Mouse (Mus musculus) left cerebral cortex, adult 18-20 months (tissue): Measurements from ENCODE around the gene Smarca2. TPM values are rescaled to one million over a fixed set of nuclear protein-coding genes. Genes with fewer than 3 reads are reported as not detected.
"Not testable (repeated sequence)": the region's sequence is repeated elsewhere in the genome, so short reads cannot be mapped to it uniquely, and the experiment has no call there.

Experiments used
- DNase-seq, 2 experiments: peaks; one replicate each; pipeline ENCODE4 v3.0.0; 2021 to 2022; ENCODE audit warnings: low spot score in 2 of 2, mixed read lengths in 1 of 2
- total RNA-seq, 2 experiments: library from RNA; stranded (reverse); gene quantifications; 2 replicates each; pipeline ENCODE4 v1.2.3; 2021

Gene Smarca2
- total RNA-seq, 2 experiments from 2014 or later: 258 to 271 TPM

DNA sequence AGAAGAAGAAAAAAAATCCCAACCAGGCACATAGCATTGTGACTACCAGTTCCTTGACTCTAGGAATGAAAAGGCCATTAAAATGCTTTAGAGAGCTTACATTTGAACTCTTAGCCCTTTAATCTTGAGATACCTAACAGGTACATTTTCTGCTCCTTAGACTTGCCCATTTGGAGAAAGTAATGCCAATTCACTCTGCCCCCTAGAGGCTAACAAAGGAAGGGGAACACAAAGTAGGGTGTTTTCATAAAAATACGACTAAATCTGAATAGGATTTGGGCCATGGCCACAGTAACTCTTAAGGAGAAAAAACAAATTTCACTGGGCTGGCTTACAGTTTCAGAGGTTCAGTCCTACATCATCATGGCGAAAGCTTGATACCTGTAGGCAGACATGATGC is 77.9 kb downstream of the Smarca2 start:
- no peak for DNase-seq

DNA sequence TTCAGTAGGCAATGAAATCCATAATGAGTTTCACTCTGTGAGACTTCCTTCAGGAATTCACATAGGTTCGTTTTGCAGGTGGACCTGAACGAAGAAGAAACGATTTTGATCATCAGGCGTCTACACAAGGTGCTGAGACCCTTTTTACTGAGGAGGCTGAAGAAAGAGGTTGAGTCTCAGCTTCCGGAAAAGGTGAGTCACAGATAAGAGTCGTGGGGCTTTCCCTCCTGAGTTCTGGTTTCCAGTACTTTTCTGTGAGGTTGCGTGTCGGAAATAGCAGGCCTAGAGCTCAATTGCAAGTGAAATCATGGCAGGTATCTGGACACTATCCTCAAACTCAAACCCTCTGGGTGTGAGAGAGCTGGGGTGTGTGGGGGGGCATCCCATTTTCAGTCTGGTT is 78.9 kb downstream of the Smarca2 start:
- no peak for DNase-seq

DNA sequence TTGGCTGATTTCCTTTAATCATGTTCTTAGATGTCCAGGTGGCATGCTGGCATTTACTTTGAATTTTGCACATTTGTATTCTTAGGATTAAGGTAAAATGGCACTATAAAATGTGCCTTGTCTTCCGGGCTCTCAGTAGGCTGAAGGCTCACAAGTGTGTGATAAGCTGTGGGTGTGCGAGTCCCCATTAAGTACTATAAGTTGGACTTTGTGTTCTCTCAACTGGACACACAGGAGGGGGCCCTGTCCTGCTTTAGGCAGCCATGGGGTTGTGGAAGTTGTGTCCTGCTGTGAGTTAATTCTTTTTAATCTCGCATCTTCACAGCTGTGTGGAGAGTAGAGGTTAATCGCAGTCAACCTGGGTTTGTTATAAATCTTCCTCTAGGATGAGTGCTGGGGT is 85.7 kb downstream of the Smarca2 start:
- DNase-seq: no peak

DNA sequence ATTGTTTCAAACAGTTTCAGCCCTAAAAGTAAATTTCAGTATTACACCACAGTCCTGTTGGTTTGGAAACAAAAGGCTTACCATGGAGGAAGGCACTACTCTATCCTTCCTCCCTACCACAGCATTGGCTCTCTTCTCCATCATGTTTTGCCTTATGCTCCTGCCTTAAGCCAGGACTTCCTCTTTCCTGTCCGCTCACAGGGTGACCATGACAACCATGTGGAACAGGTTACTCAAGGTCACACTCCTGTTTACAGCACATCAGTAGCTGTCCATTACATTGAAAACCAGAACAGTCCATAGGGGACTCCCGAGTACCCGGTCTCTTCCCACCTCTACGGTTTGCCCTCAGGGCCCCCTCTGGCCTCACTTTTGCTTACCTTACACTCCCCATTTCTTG is 92.3 kb downstream of the Smarca2 start:
- no peak for DNase-seq

DNA sequence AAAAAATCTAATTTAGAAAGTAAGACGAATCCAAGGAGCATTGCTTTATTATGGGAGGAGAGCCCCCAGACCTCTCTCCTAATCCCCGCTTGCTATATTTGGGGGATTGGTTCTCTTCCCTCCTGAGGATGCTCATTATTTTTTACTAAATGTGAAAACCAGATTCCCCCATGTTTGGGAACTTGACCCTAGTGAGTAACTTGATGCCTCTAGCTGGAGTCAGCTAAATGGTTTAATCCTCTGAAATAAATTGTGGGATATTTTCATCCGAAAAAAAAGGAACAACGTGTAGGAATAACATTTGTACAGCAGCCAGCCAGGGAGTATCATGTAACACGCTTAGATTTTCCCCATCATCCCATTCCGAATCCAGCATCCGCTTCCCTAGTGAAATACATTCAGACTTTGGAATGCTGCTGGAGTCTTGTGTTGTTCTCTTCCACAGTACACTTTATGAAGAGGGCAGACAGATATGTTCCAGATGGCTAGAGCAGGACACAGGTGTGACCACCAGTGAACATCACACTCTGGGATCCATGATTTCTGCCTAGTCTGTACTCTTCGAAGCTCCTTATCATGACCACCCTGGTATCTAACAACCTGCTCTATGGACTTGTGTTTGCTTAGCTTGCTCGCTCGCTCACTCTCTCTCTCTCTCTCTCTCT is 99.8 kb downstream of the Smarca2 start:
- DNase-seq: no peak

DNA sequence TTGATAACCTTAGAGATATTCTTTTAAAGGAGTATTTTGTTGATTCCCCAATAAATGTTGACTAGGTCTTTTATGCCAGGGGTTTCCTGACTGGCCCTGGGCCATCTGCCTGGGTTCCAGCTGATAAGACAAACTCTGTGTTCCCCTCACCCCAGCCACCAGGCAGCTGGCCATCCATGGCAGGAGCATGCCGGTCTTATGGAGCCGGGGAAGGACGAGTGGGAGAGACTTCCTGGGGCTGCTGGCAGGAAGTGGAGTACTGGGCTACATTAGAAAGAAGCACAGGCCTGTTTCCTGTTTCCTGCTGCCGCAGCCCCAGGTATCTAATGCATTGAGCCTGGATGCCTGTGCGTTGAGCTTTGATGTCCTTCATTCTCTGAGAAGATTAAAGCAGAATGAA is 102.1 kb downstream of the Smarca2 start:
- DNase-seq: no peak

DNA sequence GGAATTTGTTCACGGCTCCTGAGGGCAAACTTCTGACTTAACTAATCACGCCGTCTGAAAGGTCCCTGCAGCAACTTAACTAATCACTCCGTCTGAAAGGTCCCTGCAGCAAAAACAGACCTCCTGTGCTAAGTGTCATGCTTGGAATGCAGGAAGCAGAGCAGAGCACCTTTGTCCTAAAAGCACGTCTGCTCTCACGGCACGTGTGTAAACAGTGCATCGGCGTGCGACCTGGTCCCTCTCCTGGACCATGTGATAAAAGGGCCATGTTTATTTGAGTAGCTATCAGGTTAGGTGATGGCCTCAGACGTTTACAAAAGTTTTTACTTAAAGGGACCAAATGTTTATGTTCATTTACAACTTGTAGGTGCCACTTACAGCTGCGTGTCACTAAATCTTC is 104.2 kb downstream of the Smarca2 start:
- no peak for DNase-seq

DNA sequence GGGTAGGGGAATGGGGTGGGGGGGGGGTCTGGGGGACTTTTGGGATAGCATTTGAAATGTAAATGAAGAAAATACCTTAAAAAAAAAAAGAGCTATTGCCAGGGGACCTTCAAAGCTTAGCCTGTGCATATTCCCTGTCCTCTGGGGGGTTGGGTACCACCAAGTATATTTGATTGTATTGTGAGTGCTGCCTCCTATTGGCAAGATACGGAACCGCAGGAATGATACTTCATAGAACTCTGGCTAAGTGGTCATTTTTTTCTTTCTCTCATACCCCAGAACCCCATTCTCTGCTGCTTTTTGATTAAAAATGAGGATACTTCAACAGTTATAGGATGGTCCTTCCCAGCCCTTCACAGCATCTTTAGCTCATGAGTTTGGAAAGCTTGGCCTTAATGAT is 106.4 kb downstream of the Smarca2 start:
- no peak for DNase-seq

DNA sequence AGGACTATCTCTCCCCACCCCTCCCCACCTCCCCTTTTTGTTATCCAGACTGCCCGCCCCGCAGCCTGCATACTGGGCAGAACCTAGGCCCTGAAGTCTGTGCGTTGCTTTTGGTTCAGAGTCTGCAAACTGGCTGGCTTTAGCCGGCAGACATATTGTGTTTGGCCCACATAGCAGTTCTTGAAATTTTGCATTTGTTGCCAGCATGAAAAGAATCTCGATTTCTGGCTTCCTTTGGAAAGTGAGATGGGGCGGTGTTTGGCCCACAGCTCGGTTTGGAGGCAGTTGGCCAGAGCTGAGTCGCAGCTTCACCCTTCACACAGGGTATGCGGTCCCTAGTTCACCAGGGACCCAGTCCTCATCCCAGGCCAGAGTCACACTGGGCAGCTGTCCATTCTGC is 111.4 kb downstream of the Smarca2 start:
- DNase-seq: peak; percentile 25 to 32

DNA sequence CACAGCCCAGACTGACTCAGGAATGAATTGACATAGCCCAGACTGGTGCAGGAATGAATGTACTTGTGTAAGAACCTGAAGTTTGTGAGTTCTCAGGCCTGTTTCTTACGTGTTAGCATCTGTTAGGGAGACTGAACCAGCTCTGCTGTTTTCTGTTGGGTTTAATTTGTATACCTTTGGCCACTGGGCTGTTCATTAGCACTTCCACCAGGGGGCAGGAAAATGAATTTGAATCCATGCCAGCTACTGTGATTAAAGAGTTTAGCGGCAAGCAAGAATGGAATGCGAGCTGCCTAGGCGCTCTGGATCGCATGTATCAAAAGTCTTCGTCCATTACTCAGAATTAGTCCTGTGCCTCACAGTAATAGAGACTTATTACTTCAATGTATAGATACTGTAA is 113.4 kb downstream of the Smarca2 start:
- DNase-seq: peak in 1 of 2 experiments; percentile 33

DNA sequence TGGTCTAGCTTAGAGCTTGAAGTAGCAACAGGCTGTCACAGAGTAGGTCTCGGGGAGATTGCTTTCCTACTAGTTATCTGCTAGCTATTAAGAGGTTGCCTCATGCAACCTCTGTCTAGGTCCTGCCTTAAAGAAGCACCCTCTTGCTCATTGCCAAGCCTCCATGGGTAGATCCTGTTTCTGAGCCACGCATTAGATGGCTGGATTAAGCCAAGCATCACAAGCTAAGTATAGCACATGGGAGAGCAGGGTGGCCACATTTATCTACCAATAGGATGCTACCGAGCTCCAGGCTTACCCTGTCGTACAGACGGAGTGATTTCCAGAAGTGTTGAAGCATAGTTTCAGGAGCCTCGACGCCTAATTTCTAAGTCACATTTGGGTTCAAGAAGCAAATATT is 114.3 kb downstream of the Smarca2 start:
- no peak for DNase-seq

DNA sequence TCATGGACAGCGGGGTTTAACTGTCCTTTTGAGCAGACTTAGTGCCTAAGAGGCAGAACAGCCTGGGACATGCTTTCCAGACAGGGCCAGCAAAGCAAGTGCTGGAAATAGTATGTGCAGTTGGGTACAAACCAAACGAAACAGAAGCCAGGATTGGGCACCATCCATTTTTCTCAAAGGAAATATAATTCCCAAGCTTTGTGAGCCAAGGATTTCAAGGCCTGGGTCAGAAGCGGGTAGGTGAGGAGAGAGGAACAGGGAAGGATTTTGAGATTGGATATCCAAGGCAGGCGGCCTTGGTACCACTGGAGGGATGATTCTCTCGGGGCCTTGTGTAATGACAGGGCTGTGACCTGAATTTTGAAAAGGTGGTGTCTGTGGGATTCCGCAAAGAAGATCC is 116.9 kb downstream of the Smarca2 start:
- no peak for DNase-seq

DNA sequence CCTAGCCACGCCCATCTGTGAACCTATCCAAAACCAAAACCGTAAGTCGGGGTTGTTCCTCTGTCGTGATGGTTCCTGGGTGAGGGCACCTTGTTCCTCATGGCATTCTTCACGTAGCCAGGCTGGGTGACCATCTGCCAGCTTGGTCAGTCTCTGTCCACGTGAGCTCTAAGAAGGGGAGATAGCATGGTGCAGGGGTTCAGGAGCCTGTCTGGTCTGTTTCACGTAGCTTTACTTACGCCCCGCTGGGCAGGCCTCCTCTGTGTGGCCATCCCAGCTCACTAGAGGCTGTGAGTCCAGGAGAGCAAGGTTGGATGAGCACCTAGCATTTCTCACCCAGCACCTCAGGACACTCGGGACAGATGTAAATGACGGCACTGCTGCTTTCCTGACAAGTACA is 119.0 kb downstream of the Smarca2 start:
- DNase-seq: no peak

DNA sequence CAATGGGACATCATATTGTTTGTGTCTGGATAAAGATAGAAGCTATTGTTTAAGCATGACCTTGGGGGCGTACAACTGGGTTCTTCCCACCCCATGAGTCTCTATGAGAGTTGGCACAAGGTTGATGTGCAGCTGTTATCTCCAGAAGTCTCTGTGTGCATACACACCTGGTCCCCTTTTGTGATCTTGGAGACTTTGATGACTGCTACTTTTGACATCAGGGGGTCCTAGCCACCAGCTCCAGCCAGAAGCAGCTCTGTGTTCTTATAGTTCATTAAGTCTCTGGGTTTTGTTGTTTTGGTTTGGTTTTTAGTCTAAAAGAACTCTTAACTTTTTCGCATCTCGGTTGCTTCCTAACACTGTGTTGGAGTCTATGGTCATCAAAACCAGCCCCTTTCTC is 119.8 kb downstream of the Smarca2 start:
- no peak for DNase-seq

DNA sequence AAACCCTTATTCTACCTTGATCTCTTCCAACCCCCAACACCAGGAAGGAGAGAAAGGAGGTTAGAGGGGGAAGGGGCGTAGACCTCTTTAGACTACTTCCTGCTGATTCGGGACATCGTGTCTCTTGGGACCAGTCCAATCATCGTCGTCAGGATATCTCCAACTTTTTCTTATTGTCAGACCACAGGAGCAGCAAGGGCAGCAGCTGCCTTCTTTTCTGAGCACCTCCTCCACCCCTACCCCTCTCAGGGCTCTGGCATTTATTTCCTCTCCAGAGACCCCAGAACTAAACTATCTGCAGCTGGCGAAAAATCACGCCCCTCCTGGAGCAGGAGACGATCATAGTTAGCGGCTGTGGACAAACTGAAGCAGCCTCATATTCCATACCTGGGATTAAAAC is 122.9 kb downstream of the Smarca2 start:
- no peak for DNase-seq

DNA sequence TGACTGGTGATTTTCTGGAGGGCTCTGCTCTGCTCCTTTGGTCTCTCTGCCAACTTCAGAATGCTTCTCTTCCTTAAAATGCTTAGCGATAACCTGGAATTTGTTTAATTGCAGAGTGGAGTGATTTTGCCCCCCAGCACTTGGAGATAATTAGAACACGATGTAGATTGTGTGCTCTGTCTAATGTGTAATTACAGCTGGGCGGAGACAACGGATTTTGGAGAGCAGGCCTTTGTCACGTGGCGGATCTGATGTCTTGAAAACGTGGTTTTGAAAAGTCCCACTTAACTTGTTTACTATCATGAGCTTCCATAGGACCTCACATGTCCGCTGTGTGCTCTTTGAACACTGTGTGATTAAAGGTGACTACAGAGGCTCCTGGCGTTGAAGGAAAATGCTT is 125.6 kb downstream of the Smarca2 start:
- no peak for DNase-seq

DNA sequence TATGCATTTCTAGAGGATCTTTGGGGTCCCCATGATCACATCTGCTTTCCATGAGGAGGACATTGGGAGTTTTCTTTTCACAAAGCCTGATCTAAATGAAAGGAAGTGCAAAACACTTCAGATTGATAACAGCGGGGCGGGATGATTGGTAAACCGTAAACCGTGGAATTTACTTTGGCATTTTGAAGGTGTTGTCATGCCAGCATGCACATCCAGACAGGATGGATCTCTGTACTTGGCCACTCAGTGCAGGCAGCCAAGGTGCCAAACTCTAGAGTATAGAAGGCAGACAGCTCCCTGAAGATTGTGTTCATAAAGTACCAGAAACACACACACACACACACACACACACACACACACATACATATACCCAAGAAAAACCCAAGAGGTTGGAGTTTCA is 126.3 kb downstream of the Smarca2 start:
- DNase-seq: no peak

DNA sequence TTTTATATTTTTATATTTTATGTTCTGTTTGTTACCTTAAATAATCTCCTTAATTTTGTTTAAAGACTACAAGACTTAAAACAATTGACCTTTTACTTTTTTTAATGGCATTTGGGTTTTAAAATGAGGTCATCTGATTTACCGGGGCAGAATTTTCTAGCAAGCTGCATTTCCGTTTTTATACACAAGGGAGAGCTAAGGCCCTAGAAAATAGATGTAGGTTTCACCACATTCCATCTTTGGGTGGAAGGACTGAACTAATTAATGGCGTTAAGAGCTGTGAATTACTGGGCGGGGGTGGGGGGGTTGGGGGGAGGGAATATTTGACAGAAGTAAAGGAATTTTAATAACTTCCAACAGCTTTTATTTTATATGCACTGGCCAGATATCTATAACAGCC is 127.0 kb downstream of the Smarca2 start:
- no peak for DNase-seq

DNA sequence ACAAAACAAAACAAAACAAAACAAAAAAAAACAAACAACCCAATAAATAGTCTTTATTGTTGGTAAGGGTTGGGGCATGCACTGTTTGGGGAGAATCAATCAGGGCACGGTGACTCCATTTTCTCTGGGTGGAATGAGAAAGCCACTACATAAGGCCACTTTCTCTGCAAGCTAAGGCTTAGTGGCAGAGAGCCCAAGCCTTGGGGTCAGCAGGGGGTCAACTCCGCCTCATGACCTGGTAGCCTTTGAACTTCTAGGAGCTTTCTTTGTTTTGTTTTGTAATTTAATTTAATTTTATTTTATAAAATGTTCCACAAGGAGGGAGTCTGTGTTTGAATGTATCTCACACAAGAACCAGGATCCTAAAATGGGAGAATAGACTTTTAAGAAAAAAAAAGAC is 128.2 kb downstream of the Smarca2 start:
- DNase-seq: no peak

DNA sequence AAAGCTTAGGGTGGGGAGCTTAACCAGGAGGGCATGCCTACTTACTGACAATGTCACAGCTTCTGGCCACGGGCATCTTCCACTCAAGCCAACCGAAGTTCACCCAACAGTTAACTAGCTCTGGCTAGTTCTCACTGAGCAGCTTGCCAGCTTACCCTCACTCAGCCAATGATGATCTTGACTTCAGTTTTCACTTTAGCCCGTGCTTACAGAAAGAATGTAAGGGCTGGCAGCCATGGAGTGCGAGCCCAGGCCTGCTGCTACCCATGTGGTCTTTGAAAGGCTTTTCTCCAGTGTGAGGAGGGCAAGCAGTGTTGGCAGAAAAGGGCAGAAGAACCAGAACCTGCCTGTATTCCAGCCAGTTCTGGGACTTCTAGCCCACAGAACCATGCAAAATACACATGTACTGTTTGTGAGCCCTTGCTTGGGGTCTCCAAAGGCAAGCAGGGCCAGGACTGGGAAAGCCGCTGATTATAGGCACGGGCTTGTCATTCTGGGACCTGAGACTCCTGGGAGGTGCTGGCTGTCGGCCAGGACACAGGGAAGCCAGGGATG is 128.8 kb downstream of the Smarca2 start:
- DNase-seq: no peak

DNA sequence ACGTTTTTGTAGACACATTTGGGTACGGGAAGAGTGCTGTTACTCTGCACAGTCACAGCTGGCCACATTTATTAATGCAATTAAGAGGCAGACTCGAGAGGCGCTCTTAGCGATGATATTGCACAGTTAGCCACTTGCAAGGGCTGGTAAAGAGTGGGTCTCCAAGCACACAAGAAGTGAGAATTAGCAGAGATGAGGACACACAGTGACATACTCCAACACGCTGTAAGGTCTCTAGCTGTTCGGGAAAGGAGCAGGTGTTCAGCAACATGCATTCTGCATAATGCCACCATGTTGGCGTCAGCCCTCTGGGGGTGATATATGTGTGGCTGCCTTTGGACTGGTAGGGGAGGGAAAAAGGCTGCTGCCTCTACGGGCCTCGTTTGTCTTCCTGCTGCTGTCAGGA is 129.9 kb downstream of the Smarca2 start:
- no peak for DNase-seq

DNA sequence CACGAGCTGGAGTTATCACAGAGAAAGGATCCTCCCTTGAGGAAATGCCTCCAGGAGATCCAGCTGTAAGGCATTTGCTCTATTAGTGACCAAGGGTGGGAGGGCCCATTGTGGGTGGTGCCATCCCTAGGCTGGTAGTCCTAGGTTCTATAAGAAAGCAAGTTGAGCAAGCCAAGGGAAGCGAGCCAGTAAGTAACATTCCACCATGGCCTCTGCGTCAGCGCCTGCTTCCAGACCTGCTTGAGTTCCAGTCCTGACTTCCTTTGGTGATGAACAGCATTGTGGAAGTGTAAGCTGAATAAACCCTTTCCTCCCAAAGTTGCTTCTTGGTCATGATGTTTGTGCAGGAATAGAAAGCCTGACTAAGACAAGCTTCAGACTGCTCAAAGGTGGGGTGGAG is 140.2 kb downstream of the Smarca2 start:
- not testable (repeated sequence) for DNase-seq

DNA sequence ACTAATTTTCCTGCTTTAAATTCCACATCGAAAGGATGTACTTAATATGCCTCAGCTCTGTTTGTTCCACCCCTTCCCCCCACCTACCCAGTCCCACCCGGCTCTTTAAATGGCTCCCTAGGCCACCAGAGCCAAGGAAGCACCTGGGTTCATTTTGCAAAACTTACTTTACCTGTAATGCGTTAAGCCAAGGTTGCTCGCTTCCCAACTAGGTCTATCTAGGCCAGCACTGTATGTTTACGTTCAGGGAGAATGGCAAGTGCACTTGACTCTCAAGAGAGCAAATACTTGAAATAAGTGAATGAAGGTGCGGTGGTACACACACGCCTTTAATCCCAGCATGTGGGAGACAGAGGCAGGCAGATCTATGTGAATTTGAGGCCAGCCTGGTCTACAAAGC is 140.7 kb downstream of the Smarca2 start:
- no peak for DNase-seq

DNA sequence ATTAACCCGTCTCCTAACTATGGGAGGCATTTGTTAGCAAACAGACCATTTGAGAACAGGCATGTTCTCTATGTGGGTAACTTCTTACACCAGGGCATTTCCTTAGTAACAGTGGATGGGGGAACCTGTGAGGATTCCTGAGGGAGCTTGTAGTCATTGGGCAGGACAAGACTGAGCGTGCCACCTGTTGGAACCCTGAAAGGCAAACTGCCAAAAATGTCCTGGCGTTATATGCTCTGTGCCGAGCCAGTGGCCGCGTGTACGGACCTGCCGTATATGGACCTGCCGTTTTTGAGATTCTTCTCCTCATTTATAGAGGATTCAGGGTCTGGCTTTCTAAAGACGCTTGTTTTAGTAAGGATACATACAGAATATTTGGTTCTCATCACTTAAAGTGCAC is 141.4 kb downstream of the Smarca2 start:
- no peak for DNase-seq
